Mouse (Mus musculus): ENCODE measurements around the gene Cntnap5c. TPM values are rescaled to one million over a fixed set of nuclear protein-coding genes. Genes with fewer than 3 reads are reported as not detected.

The Cntnap5c gene
- polyA plus RNA-seq, 1 experiment = not detected

DNA sequence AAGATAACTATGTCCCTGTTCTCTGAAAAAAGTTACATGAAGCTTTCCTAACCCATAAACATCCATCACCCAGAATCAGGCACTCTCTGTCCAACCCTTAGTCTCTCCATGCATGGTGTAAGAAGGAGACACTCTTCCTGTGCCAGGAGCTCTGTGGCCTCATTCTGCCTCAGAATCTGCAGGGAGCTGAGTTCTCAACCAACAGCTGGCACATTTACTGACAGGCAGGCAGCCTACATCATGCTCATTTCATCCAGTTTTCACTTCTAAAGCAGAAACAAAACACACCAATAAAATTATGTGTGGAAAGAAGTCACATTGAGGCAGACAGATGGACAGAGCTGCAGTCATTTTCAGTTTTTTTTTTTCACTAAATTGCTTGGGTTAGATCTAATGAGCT is 638.4 kb downstream of the Cntnap5c start:
- no peak overlapping the region for H3K4me3 ChIP-seq (ENCODE audit: insufficient read depth, low read depth, low read length)
- TF ChIP-seq POLR2A (IDR thresholded peaks at IDR 0.05; ENCODE audit: low read depth, low read length) (no peak), CTCF (conservative IDR thresholded peaks at IDR 0.05; ENCODE audit: insufficient read depth, insufficient read length, low read depth, low read length) (no peak)
- H3K4me1 ChIP-seq (ENCODE audit: control insufficient read depth, insufficient read depth, low read length) = no peaks in the 10 kb centered on the region
- H3K27ac ChIP-seq (ENCODE audit: insufficient read depth, low read depth, low read length) = no peak overlapping the region
- no peaks in the 10 kb centered on the region for H3K36me3 ChIP-seq (ENCODE audit: control insufficient read depth, insufficient read depth, low read length)
- DNase-seq = no peak
- H3K27me3 ChIP-seq (replicated peaks; ENCODE audit: control insufficient read depth, insufficient read depth, low read length) = no peaks in the 10 kb centered on the region

DNA sequence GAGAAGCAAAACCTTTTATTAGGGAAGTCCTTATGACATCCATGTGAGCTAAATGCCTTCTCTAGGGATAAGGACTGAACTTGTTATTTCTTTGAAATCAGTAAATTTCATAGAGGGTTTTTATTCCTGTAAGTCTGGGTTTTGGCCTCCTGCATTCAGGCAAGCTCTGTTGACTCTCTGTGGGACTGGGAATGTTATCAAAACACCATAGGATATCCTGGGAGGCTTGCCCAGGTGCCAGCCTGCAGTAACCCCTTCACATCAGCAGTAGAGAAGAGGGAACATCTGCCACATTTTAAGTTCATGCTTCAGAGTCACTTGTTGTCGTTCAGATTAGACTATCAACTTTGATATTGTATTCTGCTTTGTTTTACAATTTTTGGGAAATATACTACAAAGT is 639.4 kb downstream of the Cntnap5c start:
- no peaks in the 10 kb centered on the region for H3K4me1 ChIP-seq (ENCODE audit: control insufficient read depth, insufficient read depth, low read length)
- no peak for DNase-seq
- H3K4me3 ChIP-seq (ENCODE audit: insufficient read depth, low read depth, low read length) = no peak overlapping the region
- 74% methylated on average over 1 of the region's 1 CpGs for WGBS
- no peak overlapping the region for H3K27ac ChIP-seq (ENCODE audit: insufficient read depth, low read depth, low read length)
- no peaks in the 10 kb centered on the region for H3K27me3 ChIP-seq (replicated peaks; ENCODE audit: control insufficient read depth, insufficient read depth, low read length)
- no peaks in the 10 kb centered on the region for H3K36me3 ChIP-seq (ENCODE audit: control insufficient read depth, insufficient read depth, low read length)
- no peak for TF ChIP-seq CTCF (conservative IDR thresholded peaks at IDR 0.05; ENCODE audit: insufficient read depth, insufficient read length, low read depth, low read length)
- TF ChIP-seq POLR2A (IDR thresholded peaks at IDR 0.05; ENCODE audit: low read depth, low read length) = no peak

DNA sequence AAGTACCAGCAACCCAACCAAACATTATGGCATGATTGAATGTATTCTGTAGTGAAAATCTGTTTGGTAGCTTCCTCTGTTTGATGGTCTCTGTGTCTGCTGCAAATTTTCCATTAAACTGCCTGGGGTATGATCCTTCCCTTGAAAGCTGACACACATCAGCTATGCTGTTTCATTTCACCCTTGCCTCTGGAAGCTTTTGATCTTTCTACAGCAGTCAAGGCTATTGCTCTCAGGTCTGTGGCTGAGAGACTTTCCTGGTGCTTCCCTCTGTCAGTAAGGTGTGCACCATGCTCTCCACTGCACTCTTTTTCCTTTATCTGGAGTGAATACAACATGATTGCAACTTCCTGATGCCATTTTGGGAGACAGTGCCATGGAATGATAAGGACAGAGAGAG is 668.1 kb downstream of the Cntnap5c start:
- Histone ChIP-seq H3K4me1 (ENCODE audit: control insufficient read depth, insufficient read depth, low read length) (no peaks in the 10 kb centered on the region), H3K27ac (ENCODE audit: insufficient read depth, low read depth, low read length) (no peak overlapping the region), H3K27me3 (replicated peaks; ENCODE audit: control insufficient read depth, insufficient read depth, low read length) (no peaks in the 10 kb centered on the region), H3K36me3 (ENCODE audit: control insufficient read depth, insufficient read depth, low read length) (no peaks in the 10 kb centered on the region), H3K4me3 (ENCODE audit: insufficient read depth, low read depth, low read length) (no peak overlapping the region)
- no peak for TF ChIP-seq POLR2A (IDR thresholded peaks at IDR 0.05; ENCODE audit: low read depth, low read length)
- no peak for TF ChIP-seq CTCF (conservative IDR thresholded peaks at IDR 0.05; ENCODE audit: insufficient read depth, insufficient read length, low read depth, low read length)
- DNase-seq = no peak

Other genes with a start within 250 kb of the Cntnap5c start
- not detected in 2 replicates for gene Vmn2r120, start 224.1 kb upstream of the Cntnap5c start, polyA plus RNA-seq (2012; rRNA removed)
- not detected in 2 replicates for gene Gm21834, start 27.4 kb upstream of the Cntnap5c start, polyA plus RNA-seq (2012; rRNA removed)